Mouse (Mus musculus): Measurements from ENCODE around the gene Kif17.

Kif17 gene

DNA sequence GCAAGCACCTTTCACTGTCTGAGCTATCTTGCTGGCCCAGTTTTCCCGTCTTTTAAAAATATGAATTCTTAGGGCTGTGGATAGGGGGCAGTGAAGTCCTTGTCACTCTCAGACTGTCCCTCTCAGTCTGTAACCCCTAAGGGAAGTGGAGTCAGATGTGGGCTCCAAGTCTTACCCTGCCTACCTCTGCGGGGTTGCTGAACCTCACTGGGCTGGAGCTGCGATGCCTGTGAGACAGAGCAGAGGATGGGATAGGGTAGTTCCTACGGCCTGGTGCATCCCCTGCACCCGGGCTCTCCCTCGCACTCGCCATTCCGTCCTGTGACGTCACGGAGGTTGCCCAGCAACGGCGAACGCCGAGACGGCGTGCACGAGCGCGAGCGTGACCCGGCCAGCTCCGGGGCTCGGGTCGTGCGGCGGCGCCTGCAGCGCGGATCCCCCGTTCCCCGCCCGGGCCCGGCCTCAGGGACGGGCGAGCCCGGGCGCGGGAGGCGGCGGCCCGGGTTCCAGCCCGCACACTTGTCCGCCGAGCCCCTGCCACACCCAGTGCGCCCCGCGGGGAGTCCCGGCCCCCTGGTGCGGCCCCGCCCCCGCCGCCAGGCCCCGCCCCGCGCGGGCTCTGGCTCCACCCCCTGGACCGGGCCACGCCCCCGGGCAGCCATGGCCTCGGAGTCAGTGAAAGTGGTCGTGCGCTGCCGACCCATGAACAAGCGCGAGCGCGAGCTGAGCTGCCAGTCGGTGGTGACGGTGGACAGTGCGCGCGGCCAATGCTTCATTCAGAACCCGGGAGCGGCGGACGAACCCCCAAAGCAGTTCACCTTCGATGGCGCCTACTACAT lies 11.8 kb downstream of the Kif17 start:
- DNase-seq: peak; percentile 91

- DNase-seq: no peak
Observed at GRCm38 (mm10) chr4:138267869-138268268, 17.6 kb downstream of the Kif17 start.

GRCm38 (mm10) chr4:138272011-138272997 lies 22.1 kb downstream of the Kif17 start:
- no peak for DNase-seq

DNA sequence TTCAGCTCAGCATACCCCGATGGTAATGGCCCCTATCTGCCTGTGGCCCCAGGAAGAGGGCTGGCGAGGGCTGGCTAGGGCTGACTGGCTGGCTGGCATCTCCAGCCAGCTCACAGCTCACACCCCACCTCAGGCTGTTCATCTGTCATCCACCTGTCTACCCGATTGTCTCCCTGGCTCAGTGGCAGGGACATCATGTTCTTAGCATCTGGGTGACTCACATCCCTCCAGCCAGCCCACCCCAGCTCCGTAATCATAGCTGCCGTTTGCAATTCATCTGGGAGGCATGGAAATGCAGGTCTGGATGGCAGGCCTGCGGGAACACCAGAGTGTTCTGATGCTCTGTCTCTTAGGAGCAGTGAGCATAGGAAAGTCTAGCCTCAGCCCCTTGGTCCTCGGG lies 28.1 kb downstream of the Kif17 start:
- no peak for DNase-seq

- peak; percentile 73 for DNase-seq
Observed at GRCm38 (mm10) chr4:138282834-138283233, 32.6 kb downstream of the Kif17 start.

- peak; percentile 52 for DNase-seq
Observed at GRCm38 (mm10) chr4:138286411-138286810, 36.2 kb downstream of the Kif17 start.

- DNase-seq: no peak
Observed at GRCm38 (mm10) chr4:138288691-138289090, 38.5 kb downstream of the Kif17 start.

DNA sequence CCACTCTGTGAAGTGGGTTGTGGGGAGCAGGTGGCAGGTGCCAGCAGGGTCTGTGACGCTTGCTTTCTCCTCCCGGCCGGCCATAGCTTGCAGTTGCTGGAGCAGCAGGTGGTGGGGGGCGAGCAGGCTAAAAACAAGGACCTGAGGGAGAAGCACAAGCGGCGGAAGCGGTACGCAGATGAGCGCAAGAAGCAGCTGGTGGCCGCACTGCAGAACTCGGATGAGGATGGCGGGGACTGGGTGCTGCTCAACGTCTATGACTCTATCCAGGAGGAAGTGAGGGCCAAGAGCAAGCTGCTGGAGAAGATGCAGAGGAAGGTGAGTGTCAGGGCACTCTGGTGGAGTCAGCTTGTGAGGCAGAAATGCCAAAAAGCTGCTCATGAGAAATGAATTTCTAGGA lies 41.8 kb downstream of the Kif17 start:
- no peak for DNase-seq

DNA sequence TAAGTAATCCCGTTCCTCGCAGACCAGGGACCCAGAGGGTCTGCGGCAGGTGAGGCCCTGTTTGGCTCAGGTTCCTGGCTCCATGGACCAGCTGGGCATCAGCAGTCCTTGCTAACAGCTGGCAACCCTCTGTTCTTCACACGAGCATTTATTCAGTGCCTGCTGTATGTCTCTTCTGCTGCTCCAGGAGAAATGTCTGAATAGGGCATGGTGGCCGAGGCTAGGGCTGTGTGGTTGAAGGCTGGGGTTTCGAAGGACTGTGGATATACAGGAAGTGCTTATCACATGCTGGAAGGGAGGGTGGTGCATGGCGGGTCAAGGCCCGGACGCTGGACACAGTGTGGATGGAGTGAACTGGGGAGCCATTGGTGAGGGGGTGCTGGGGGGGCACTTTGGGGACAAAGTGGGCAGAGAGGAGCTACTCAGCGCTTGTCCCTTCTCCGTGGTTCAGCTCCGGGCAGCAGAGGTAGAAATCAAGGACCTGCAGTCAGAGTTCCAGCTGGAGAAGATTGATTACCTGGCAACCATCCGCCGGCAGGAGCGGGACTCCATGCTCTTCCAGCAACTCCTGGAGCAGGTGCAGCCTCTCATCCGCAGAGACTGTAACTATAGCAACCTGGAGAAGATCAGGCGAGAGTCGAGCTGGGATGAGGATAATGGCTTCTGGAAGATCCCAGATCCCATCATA lies 43.2 kb downstream of the Kif17 start:
- DNase-seq: no peak

GRCm38 (mm10) chr4:138293949-138294550 lies 43.8 kb downstream of the Kif17 start:
- DNase-seq: no peak

DNA sequence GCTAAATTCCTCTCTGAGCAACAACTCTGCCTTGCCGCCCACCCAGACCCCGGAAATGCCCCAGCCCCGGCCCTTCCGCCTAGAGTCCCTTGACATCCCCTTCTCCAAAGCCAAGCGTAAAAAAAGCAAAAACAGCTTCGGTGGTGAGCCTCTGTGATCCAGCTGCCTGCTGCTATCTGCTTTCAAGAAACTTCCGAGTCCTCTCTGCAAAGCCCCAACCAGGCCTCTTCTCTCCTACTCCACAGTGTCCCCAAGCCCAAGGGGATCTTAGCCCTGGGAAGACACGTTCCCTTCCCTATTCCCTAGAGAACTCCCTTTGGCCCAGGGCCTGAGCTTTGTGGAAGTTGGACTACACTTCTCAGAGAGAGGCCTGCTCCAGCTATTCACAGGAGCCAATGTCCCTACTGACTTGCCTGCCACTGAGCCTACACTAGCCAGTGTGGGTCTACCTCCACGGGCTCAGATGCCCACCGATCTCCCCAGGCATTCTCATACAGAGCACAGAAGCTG lies 51.1 kb downstream of the Kif17 start:
- no peak for DNase-seq

- DNase-seq: no peak
Observed at GRCm38 (mm10) chr4:138303011-138303410, 52.8 kb downstream of the Kif17 start.

DNA sequence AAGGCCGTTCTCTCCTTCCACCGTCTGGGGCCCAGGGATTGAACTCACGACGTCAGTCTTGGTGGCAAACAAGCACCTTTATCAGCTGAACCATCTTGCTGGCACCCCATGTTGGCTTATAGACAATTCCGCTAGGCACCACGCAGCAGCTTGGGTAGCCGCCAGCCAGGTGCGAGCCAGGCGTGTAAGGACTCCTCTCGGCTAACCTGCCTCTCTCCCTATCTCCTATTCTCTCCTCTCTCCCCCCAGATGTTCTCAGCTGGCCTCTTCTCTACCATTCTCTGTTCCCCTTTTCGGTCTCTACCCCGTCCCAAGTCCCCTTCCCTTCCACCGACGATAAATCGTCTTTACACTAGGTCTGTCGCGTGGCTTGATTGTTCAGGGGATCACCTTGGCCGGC lies 53.5 kb downstream of the Kif17 start:
- DNase-seq: no peak

DNA sequence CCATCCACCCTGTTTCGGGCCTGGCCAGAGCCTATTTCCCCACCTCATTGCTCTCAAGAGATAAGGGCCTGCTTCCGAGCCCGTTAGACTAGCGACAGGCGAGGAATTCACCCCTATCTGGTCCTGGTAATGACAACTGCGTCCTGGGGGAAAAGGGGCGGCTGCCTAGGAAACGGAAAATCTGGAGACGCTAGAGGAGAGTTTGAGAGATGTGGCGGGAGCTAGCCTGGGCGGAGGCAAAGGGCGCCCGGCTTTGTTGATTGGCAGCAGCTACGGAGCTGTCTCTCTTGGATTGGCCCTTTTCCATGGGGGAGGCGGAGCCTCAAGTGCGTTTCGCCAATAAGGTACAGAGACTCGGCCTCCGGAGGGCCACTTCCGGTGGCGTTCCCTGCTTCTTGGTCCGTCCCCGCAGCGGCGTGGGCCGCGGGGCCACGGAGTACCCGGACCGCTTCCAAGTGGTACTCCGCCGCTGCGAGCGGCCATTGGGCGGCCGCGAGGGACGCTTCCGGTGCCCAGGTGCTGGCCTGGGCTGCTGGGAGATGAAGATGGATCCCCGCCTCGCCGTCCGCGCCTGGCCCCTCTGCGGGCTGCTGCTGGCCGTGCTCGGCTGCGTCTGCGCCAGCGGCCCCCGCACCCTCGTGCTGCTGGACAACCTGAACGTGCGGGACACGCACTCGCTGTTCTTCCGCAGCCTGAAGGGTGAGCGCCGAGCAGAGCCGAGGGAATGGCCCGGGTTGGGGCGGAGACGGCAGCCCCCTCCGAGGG lies 54.3 kb downstream of the Kif17 start, which contains the start of gene Ddost:
Gene Ddost (plus strand): TSS at position 391 of the 765 bp plus-strand sequence.
- peak; percentile 93 for DNase-seq

DNA sequence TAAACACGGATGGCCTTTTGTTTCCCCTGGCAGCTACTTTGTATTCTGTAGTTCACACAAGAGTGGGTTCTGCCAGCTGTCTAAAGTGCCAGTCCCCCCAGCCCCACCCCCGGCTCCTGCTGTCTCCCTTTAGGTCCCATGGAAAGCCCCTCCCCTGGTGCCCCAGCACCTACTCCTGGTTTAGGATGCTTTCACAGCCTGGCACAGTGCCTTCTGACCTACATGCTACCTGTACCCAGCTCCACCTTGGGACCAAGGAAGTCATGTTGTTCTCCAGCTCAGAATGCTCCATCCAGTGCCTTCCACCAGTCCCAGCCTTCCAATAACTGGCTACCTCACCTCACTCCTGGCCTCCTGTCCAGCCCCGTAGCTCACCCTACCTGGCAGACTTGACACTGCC lies 56.8 kb downstream of the Kif17 start:
- no peak for DNase-seq

DNA sequence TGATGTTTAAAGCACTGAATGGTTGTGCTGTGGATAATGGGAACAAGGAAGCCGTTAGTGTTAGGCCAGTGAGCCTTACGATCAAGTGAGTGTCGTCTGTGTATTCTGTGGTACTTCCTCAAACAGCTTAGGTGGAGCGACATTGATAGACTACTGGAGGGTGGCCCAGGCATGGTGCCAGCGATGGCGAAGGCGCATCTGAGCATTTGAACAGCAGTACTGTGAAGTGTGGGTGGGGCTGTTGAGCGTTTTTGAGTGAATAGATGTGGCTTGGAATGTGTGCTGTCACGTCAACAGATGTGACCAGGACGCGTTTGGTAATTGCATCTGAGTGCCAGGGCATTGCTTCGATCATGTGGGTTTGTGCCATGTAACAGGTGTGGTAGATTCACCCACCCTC lies 57.5 kb downstream of the Kif17 start:
- no peak for DNase-seq

GRCm38 (mm10) chr4:138310311-138310910 lies 60.2 kb downstream of the Kif17 start:
- DNase-seq: no peak

DNA sequence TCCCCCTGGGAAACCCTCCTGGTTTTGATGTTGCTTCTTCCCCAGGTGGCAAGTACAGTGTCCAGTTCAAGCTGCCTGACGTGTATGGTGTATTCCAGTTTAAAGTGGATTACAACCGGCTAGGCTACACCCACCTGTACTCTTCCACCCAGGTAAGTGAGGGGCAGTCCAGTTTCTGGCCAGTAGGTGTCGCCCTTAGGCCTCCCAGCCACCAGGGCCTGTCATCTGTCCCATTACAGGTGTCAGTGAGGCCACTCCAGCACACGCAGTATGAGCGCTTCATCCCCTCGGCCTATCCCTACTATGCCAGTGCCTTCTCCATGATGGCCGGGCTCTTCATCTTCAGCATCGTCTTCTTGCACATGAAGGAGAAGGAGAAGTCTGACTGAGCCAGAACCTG lies 61.4 kb downstream of the Kif17 start:
- peak; percentile 77 for DNase-seq

- DNase-seq: no peak
Observed at GRCm38 (mm10) chr4:138312105-138312504, 61.9 kb downstream of the Kif17 start.

- DNase-seq: no peak
Observed at GRCm38 (mm10) chr4:138313021-138313420, 62.8 kb downstream of the Kif17 start.

- DNase-seq: no peak
Observed at GRCm38 (mm10) chr4:138313795-138314194, 63.6 kb downstream of the Kif17 start.

Data from thymus, postnatal 4 days (tissue).